Mouse (Mus musculus): ENCODE data around the gene Ddr2. TPM values are rescaled to one million over a fixed set of nuclear protein-coding genes. Genes with fewer than 3 reads are reported as not detected.
A peak's percentile ranks its signal among the peaks of the same experiment; 100 is the strongest.

Ddr2 gene
- total and polyA plus RNA-seq, 3 experiments: 0.17 to 0.37 (median 0.30) TPM

- no peak for TF ChIP-seq ZKSCAN1 (IDR thresholded peaks at IDR 0.05; ENCODE audit: borderline replicate concordance, low read depth, low read length)
- no peak overlapping the region for H3K4me2 ChIP-seq (ENCODE audit: insufficient read depth, low read depth, poor library complexity, severe bottlenecking)
- in situ Hi-C loops (cut with MboI; ENCODE audit: low pct_ligation_motif_present, low pct_unique_long_range_greater_than_20kb, low sequenced_read_pairs): loop anchor here (25.0 kb wide), 1 partner anchor 479 kb away; the partner anchor contains the start of gene Rgs5
- H3K27me3 ChIP-seq (replicated peaks): no peaks in the 10 kb centered on the region
- no peaks in the 10 kb centered on the region for H3K9me3 ChIP-seq (replicated peaks; ENCODE audit: low read length)
- H3K4me3 ChIP-seq (replicated peaks in 1 of 3; ENCODE audit: low read depth in 2 of 3, low read length in 2 of 3, poor library complexity in 1 of 3): no peak overlapping the region
- H3K79me2 ChIP-seq (replicated peaks; ENCODE audit: control insufficient read depth, extremely low read depth, insufficient read depth, poor library complexity, severe bottlenecking): no peaks in the 10 kb centered on the region
- no peak overlapping the region for H3K9ac ChIP-seq (ENCODE audit: insufficient read depth, low read depth)
- H3K36me3 ChIP-seq (replicated peaks in 1 of 2; ENCODE audit: control insufficient read depth in 1 of 2, insufficient read depth in 1 of 2, low read length in 1 of 2): peaks cover 22 to 58% of the 10 kb centered on the region in 2 experiments
- H3K27ac ChIP-seq (ENCODE audit: insufficient read depth, low read depth): no peak overlapping the region
- peaks cover 0 to 5% of the 10 kb centered on the region in 2 experiments; a peak in 3 of 4 replicates for H3K4me1 ChIP-seq (ENCODE audit: control insufficient read depth in 1 of 2, insufficient read depth in 2 of 2)
- dilution Hi-C loops (cut with MboI; ENCODE audit: extremely low pct_ligation_motif_present, extremely low pct_unique_long_range_greater_than_20kb, low sequenced_read_pairs): no loop called here
- no peak for DNase-seq (ENCODE audit: extremely low read depth)
These were observed 31.1 kb upstream of the Ddr2 start for GRCm38 (mm10) chr1:170141626-170142025.

DNA sequence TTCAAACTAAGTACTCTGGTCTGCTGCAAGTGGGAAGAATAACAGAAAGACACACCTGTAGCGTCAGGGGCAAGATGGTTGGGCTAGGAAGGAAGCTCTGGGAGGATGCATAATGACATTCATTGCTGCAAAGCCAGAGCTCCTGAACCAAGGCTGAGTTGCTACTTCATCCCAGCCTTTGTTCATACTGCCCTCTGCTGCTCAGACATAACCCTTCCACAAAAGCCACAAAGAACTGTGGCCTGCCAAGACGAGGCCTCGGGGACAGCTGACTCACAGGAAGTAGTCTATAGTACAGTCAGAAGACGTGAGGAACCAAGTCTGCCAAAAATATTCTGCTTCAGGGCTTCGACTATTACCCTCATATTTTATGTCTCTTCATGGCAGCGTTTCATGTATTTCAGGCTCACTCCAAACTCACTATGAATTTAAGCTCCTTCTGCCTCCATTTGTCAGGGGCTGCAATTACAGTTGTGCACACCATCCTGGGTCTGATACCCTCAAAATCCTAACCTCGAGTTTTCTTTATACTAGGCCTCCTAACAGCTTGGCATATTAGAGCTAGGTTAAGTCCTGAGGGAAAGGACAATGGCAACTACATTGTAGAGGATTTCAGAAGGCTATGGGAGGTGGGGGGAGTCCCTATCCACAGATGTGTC, 25.9 kb upstream of the Ddr2 start:
- dilution Hi-C loops (cut with MboI; ENCODE audit: extremely low pct_ligation_motif_present, extremely low pct_unique_long_range_greater_than_20kb, low sequenced_read_pairs): no loop called here
- Histone ChIP-seq H3K4me3 (replicated peaks in 1 of 3; ENCODE audit: low read depth in 2 of 3, low read length in 2 of 3, poor library complexity in 1 of 3) (no peak overlapping the region), H3K4me2 (ENCODE audit: insufficient read depth, low read depth, poor library complexity, severe bottlenecking) (no peak overlapping the region), H3K27me3 (replicated peaks) (no peaks in the 10 kb centered on the region), H3K79me2 (replicated peaks; ENCODE audit: control insufficient read depth, extremely low read depth, insufficient read depth, poor library complexity, severe bottlenecking) (no peaks in the 10 kb centered on the region), H3K9ac (ENCODE audit: insufficient read depth, low read depth) (peak overlapping the region; percentile 42; the same call in 1 of the 2 replicates), H3K9me3 (replicated peaks; ENCODE audit: low read length) (no peaks in the 10 kb centered on the region), H3K36me3 (replicated peaks in 1 of 2; ENCODE audit: control insufficient read depth in 1 of 2, insufficient read depth in 1 of 2, low read length in 1 of 2) (peaks cover under 1 to 9% of the 10 kb centered on the region in 2 experiments), H3K4me1 (ENCODE audit: control insufficient read depth in 1 of 2, insufficient read depth in 2 of 2) (peaks cover 4 to 32% of the 10 kb centered on the region in 2 experiments; a peak in 3 of 4 replicates), H3K27ac (ENCODE audit: insufficient read depth, low read depth) (no peak overlapping the region)
- peak; percentile 91 for DNase-seq (ENCODE audit: extremely low read depth)
- in situ Hi-C loops (cut with MboI; ENCODE audit: low pct_ligation_motif_present, low pct_unique_long_range_greater_than_20kb, low sequenced_read_pairs): loop anchor here (10.0 to 25.0 kb wide), 3 partner anchors 92 to 474 kb away; partner anchors contain the start of gene Rgs5
- TF ChIP-seq MAX (IDR thresholded peaks at IDR 0.05; ENCODE audit: low read length) (0 out of 2 replicates have a peak, but pooled peaks have one; percentile 26), EP300 (IDR thresholded peaks at IDR 0.05; ENCODE audit: low read length) (no peak), KAT2A (IDR thresholded peaks at IDR 0.05; ENCODE audit: insufficient replicate concordance, low read length) (no peak), CHD1 (IDR thresholded peaks at IDR 0.05; ENCODE audit: low read depth, low read length) (no peak), MYC (IDR thresholded peaks at IDR 0.05; ENCODE audit: low read depth, low read length) (0 out of 2 replicates have a peak, but pooled peaks have one; percentile 28), ETS1 (conservative IDR thresholded peaks at IDR 0.05; ENCODE audit: low read depth, low read length) (peak; percentile 51), POLR2A (IDR thresholded peaks at IDR 0.05; ENCODE audit: low read depth, low read length) (no peak), USF2 (conservative IDR thresholded peaks at IDR 0.05; ENCODE audit: low read depth, low read length) (no peak), MAZ (IDR thresholded peaks at IDR 0.05; ENCODE audit: low read depth, low read length) (0 out of 2 replicates have a peak, but pooled peaks have one; percentile 29), IRF4 (IDR thresholded peaks at IDR 0.05; ENCODE audit: low read depth, low read length) (peak; percentile 74; the same call in 1 of the 2 replicates), JUN (IDR thresholded peaks at IDR 0.05; ENCODE audit: insufficient read depth, low read depth, low read length) (no peak), HCFC1 (IDR thresholded peaks at IDR 0.05; ENCODE audit: low read depth, low read length) (no peak), SIN3A (IDR thresholded peaks at IDR 0.05; ENCODE audit: low read length) (peak; percentile 83), RAD21 (IDR thresholded peaks at IDR 0.05; ENCODE audit: low read depth, low read length) (peak; percentile 99), PAX5 (IDR thresholded peaks at IDR 0.05; ENCODE audit: low read length) (no peak), ELF1 (IDR thresholded peaks at IDR 0.05; ENCODE audit: low read depth, low read length) (peak; percentile 65), POLR2AphosphoS2 (IDR thresholded peaks at IDR 0.05; ENCODE audit: low read depth, low read length) (no peak), ZMIZ1 (IDR thresholded peaks at IDR 0.05; ENCODE audit: low read depth, low read length) (no peak), USF1 (IDR thresholded peaks at IDR 0.05; ENCODE audit: low read depth, low read length) (no peak), CTCF (conservative IDR thresholded peaks at IDR 0.05 in 1 of 2, IDR thresholded peaks at IDR 0.05 in 1 of 2; ENCODE audit: low read depth in 2 of 2, low read length in 2 of 2) (peak; percentile 23 to 94; a peak in 3 of 4 replicates), MAFK (IDR thresholded peaks at IDR 0.05; ENCODE audit: insufficient replicate concordance, low read length) (no peak), TBP (conservative IDR thresholded peaks at IDR 0.05; ENCODE audit: low read depth, low read length) (no peak), UBTF (IDR thresholded peaks at IDR 0.05; ENCODE audit: low read depth, low read length) (no peak), ZNF384 (IDR thresholded peaks at IDR 0.05; ENCODE audit: low read depth, low read length) (no peak), NRF1 (IDR thresholded peaks at IDR 0.05; ENCODE audit: low read depth, low read length) (no peak), JUND (conservative IDR thresholded peaks at IDR 0.05; ENCODE audit: low read depth, low read length) (no peak; the same call in 1 of the 2 replicates), E2F4 (IDR thresholded peaks at IDR 0.05; ENCODE audit: insufficient replicate concordance, low read depth, low read length) (no peak), GABPA (IDR thresholded peaks at IDR 0.05; ENCODE audit: insufficient replicate concordance, low read depth, low read length) (no peak), MXI1 (IDR thresholded peaks at IDR 0.05; ENCODE audit: low read depth, low read length) (peak; percentile 46; the same call in 1 of the 2 replicates), CHD2 (IDR thresholded peaks at IDR 0.05; ENCODE audit: low read length) (no peak), NELFE (IDR thresholded peaks at IDR 0.05; ENCODE audit: low read depth, low read length) (peak; percentile 28; the same call in 1 of the 2 replicates)

Measured in CH12.LX (cell line).